Mouse (Mus musculus) thymus, adult 2 months (tissue): ENCODE measurements at regions not wholly inside any gene's neighbourhood (a gene's known extent, or its start where the extent isn't known, plus 50 kb on each side); places are given as distances from the start of the nearest gene placed in this dataset.

ENCODE experiments used
- DNase-seq: peaks from one replicate; pipeline ENCODE4 v3.0.0; 2021
- H3K27ac ChIP-seq: fragments of 200-500 bp; 2 replicates; pipeline ENCODE4 v1.5.1; 2012; ENCODE audit warnings: low read length, control low read depth; ENCODE audit not compliant: control insufficient read depth, insufficient read depth
- H3K27me3 ChIP-seq: fragments of 200-500 bp; 2 replicates; pipeline ENCODE4 v1.6.1; 2012; ENCODE audit warnings: mild to moderate bottlenecking, low read length, moderate library complexity, mixed read lengths; ENCODE audit not compliant: control insufficient read depth, insufficient read depth
- H3K36me3 ChIP-seq: fragments of 200-500 bp; 2 replicates; pipeline ENCODE4 v1.6.1; 2012; ENCODE audit warnings: mild to moderate bottlenecking, low read length, moderate library complexity; ENCODE audit not compliant: control insufficient read depth, insufficient read depth
- H3K4me1 ChIP-seq: fragments of 200-500 bp; replicated peaks from 2 replicates; pipeline ENCODE4 v1.6.1; 2012; ENCODE audit warnings: low read length; ENCODE audit not compliant: control insufficient read depth, insufficient read depth
- H3K4me3 ChIP-seq: fragments of 200-500 bp; 2 replicates; pipeline ENCODE4 v1.5.1; 2012; ENCODE audit warnings: mild to moderate bottlenecking, low read length, control low read depth, moderate library complexity; ENCODE audit not compliant: control insufficient read depth, insufficient read depth
- CTCF ChIP-seq: fragments of 200-500 bp; IDR thresholded peaks from 2 replicates; pipeline ENCODE4 v1.5.1; 2012; ENCODE audit warnings: mild to moderate bottlenecking, control low read depth, low read length, moderate library complexity, borderline replicate concordance; ENCODE audit not compliant: control insufficient read depth, poor library complexity, insufficient read depth; ENCODE audit errors: extremely low read depth
- POLR2A ChIP-seq: fragments of 200-500 bp; IDR thresholded peaks from 2 replicates; pipeline ENCODE4 v1.6.1; 2012; ENCODE audit warnings: mild to moderate bottlenecking, low read length, control low read depth, moderate library complexity; ENCODE audit not compliant: control insufficient read depth, poor library complexity, insufficient read depth; ENCODE audit errors: extremely low read depth
- WGBS: fragments of 180-500 bp; shearing (Covaris S2); methylation state at CpG from one replicate; pipeline ENCODE4 v1.1.7; 2018; 5-methylcytosine and 5-hydroxymethylcytosine counted together

- H3K4me3 ChIP-seq: no peak overlapping the region
- no peak for TF ChIP-seq POLR2A
- TF ChIP-seq CTCF: no peak
- no peaks in the 10 kb centered on the region for H3K36me3 ChIP-seq
- DNase-seq: no peak
- WGBS: 81% methylated on average over 3 of the region's 3 CpGs
- no peaks in the 10 kb centered on the region for H3K4me1 ChIP-seq
- H3K27me3 ChIP-seq: no peaks in the 10 kb centered on the region
- no peak overlapping the region for H3K27ac ChIP-seq
Measured at GRCm38 (mm10) chr2:137951942-137952341, 304.4 kb upstream of the Btbd3 start.

- Histone ChIP-seq H3K27ac (no peak overlapping the region), H3K27me3 (no peaks in the 10 kb centered on the region), H3K4me1 (no peaks in the 10 kb centered on the region), H3K36me3 (no peaks in the 10 kb centered on the region), H3K4me3 (no peak overlapping the region)
- TF ChIP-seq POLR2A (no peak), CTCF (no peak)
- DNase-seq: no peak
Measured at GRCm38 (mm10) chr2:137950931-137951330, 305.4 kb upstream of the Btbd3 start.

- H3K4me3 ChIP-seq: no peak overlapping the region
- DNase-seq: peak; percentile 37
- WGBS: 10% methylated on average over 7 of the region's 7 CpGs
- no peaks in the 10 kb centered on the region for H3K27me3 ChIP-seq
- H3K27ac ChIP-seq: no peak overlapping the region
- no peaks in the 10 kb centered on the region for H3K4me1 ChIP-seq
- no peaks in the 10 kb centered on the region for H3K36me3 ChIP-seq
- TF ChIP-seq CTCF (no peak), POLR2A (no peak)
Measured at GRCm38 (mm10) chr2:137942753-137943152, 313.6 kb upstream of the Btbd3 start.

- WGBS: 85% methylated on average over 3 of the region's 3 CpGs
- TF ChIP-seq POLR2A: no peak
- TF ChIP-seq CTCF: no peak
- Histone ChIP-seq H3K27ac (no peak overlapping the region), H3K4me1 (no peaks in the 10 kb centered on the region), H3K4me3 (no peak overlapping the region), H3K27me3 (no peaks in the 10 kb centered on the region), H3K36me3 (no peaks in the 10 kb centered on the region)
- DNase-seq: no peak
Measured at GRCm38 (mm10) chr2:137939591-137939990, 316.8 kb upstream of the Btbd3 start.

GRCm38 (mm10) chr2:137938831-137939480 is 317.4 kb upstream of the Btbd3 start:
- no peaks in the 10 kb centered on the region for H3K4me1 ChIP-seq
- H3K36me3 ChIP-seq: no peaks in the 10 kb centered on the region
- no peak overlapping the region for H3K27ac ChIP-seq
- TF ChIP-seq POLR2A (no peak), CTCF (no peak)
- 65% methylated on average over 7 of the region's 7 CpGs for WGBS
- no peak for DNase-seq
- H3K27me3 ChIP-seq: no peaks in the 10 kb centered on the region
- no peak overlapping the region for H3K4me3 ChIP-seq

GRCm38 (mm10) chr2:137936613-137937012 is 319.8 kb upstream of the Btbd3 start:
- no peaks in the 10 kb centered on the region for H3K4me1 ChIP-seq
- TF ChIP-seq POLR2A (no peak), CTCF (no peak)
- WGBS: 88% methylated on average over 2 of the region's 2 CpGs
- DNase-seq: no peak
- H3K36me3 ChIP-seq: no peaks in the 10 kb centered on the region
- no peak overlapping the region for H3K27ac ChIP-seq
- H3K27me3 ChIP-seq: no peaks in the 10 kb centered on the region
- H3K4me3 ChIP-seq: no peak overlapping the region

- 89% methylated on average over 2 of the region's 2 CpGs for WGBS
- TF ChIP-seq POLR2A (no peak), CTCF (no peak)
- H3K36me3 ChIP-seq: no peaks in the 10 kb centered on the region
- H3K27me3 ChIP-seq: no peaks in the 10 kb centered on the region
- H3K4me1 ChIP-seq: no peaks in the 10 kb centered on the region
- H3K27ac ChIP-seq: no peak overlapping the region
- H3K4me3 ChIP-seq: no peak overlapping the region
- no peak for DNase-seq
Measured at GRCm38 (mm10) chr2:137932931-137933330, 323.4 kb upstream of the Btbd3 start.
